Mouse (Mus musculus) left cerebral cortex, adult 11 months (tissue): ENCODE data around the gene Pde10a.

Source experiments
- DNase-seq: peaks from one replicate; pipeline ENCODE4 v3.0.0; 2022; ENCODE audit warnings: low spot score

The Pde10a gene

GRCm38 (mm10) chr17:8892193-8892985 lies 367.2 kb downstream of the Pde10a start:
- no peak for DNase-seq

- DNase-seq, result no peak
Observed at GRCm38 (mm10) chr17:8895991-8896390, 370.8 kb downstream of the Pde10a start.

GRCm38 (mm10) chr17:8897749-8898148 lies 372.6 kb downstream of the Pde10a start:
- DNase-seq, result no peak

GRCm38 (mm10) chr17:8898221-8898620 lies 373.0 kb downstream of the Pde10a start:
- DNase-seq, result no peak

DNA sequence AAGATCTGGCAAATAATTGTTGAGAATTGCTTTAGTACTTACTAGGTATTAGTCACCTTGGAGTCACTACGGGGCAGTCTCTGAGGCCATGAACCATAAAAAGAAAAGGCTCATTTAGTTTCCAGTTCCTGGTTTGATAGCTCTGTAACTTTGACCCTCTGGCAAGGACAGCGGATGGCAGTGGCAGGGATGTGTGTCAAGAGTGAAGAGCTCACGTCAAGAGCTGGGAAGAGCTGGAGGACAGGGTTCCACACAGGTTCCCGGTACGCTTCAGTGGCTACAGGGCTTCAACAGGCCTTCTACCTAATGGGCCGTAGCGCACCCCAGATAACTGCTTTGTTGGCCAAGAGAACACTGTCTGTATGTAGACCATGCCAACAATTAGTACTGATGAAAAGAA lies 374.0 kb downstream of the Pde10a start:
- DNase-seq, result no peak

GRCm38 (mm10) chr17:8903555-8904283 lies 378.5 kb downstream of the Pde10a start:
- no peak for DNase-seq

DNA sequence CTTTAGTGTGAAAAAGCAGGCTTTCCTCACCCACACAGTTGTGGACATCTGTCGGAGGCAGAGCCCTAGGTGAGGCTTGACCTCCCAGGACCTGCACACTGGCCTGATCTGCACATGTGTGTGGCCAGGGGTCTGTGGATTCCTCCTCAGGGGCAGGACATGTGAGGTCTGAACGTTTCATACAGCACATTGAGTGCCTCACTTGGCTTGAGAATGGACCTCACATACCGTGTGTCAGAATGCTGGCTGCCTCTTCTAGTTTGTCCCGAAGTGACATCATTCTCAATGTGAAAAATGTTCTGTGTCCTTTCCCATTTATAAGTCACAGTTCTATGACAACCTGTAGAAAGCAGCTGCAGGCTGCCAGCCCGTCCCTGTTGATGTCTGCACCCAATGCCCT lies 385.4 kb downstream of the Pde10a start:
- no peak for DNase-seq

- no peak for DNase-seq
Observed at GRCm38 (mm10) chr17:8912933-8913332, 387.8 kb downstream of the Pde10a start.

DNA sequence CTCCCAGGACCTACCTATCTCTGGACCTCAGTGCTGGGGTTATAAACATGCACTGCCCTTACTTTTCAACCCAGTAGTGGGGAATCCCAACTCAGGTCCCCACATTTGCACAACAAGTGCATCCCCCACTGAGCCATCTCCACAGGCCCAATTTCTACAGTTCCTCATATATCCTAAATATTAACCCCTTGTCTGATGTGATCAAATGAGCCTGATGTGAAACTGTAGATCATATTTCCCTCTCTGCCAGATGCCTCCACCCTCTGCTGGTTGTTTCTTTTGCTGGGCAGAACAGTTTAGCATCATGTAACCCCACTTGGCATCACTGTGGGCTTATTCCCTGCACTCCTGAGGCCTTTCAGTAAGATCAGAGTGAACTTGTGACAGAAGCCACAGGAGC lies 390.5 kb downstream of the Pde10a start:
- DNase-seq, result no peak

GRCm38 (mm10) chr17:8923074-8923473 lies 397.9 kb downstream of the Pde10a start:
- no peak for DNase-seq

- no peak for DNase-seq
Observed at GRCm38 (mm10) chr17:8923727-8924126, 398.6 kb downstream of the Pde10a start.

- DNase-seq, result no peak
Observed at GRCm38 (mm10) chr17:8925819-8926383, 400.7 kb downstream of the Pde10a start.

DNA sequence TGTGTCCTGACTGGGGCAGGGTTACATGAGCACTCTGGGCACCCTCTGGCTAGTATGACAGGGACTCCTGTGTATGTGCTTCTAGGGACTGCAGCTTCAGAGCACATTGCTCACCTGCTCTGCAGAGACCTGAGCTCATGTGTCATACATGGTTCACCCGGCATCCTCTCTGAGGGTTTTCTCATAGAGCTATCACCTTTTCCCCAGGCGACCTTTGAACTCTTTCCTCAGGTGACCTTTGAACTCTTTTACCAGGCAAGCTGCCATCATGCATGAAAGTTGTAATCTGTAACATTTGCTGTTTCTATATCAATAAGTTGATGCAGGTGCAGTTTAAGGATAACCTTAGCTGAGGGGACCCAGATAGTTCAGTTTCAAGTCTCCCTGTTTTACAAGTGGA lies 403.4 kb downstream of the Pde10a start:
- no peak for DNase-seq

DNA sequence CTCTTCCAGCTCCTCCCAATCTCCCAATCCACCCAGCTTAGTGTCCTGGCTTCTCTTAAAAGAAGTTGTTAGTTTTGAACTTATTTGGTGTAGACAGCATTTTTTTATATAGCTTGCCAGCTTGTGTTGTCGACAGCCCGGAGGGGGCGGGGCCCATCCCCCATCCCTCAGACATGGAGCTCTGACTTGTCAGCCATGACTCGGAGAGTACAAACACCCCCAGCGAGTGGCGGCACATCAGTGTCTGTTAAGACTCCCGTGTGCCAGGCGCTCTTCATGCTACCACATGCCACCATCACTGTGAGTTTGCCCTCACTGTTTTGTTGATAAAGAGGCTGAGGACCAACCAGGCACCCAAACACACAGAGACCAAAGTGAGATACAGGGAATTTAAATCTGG lies 404.5 kb downstream of the Pde10a start:
- no peak for DNase-seq

DNA sequence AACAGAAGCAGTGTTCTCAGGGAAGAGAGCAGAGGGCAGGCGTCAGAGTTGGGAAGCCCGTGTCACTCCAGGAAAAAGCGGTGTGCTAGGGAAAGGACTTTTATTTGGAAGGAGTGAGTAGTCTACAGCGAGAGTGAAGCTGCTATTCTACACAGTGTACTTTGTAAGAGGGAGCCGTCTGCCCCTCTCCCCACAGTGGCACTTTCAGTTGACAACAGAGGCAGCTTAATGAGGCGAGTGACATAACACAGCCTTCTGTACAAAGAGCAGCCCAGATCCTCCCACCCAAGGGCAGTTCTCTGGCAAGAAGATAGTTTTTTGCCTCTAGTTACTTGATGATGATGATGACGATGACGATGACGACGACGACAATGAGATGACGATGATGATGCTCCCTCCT lies 410.4 kb downstream of the Pde10a start:
- no peak for DNase-seq

DNA sequence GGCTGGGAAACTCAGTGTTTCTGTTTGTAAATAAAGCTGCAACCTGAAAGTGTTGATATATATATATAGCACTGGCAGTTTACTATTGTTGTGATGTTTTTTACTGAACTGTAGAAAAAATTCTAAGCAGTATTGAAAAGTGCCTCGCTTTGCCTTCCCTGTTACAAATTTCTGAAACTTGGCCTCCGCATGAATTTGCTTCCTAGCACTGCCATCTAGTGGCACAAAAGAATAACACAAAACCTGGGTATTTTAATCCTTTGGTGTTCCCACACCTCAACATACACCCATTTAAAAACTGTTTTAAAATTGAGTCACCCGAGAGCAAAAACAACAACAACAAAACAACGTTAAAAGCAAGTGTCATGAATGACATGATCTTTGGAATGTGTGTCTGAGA lies 411.4 kb downstream of the Pde10a start:
- no peak for DNase-seq

- DNase-seq, result no peak
Observed at GRCm38 (mm10) chr17:8951588-8951987, 426.4 kb downstream of the Pde10a start.

- no peak for DNase-seq
Observed at GRCm38 (mm10) chr17:8952951-8953350, 427.8 kb downstream of the Pde10a start.

DNA sequence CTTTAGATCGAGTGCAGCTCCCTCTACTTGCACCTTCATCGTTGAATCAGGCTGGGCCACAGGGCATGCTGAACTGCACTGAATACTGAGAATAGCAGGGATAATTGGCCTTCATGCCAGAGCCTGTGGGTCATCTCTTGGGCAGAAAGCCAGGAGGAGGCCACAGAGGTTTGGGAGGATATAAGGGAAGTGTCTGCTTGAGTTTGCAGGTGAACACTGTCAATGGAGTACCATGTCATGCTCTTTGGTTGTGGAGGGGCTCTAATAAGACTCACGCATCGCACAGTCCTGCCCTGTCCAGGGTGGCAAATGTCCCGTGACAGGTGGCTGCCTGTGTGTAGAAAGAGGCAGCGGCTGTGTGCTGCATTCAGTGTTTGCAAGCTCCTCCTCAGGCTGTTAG lies 433.0 kb downstream of the Pde10a start:
- DNase-seq, result no peak

- no peak for DNase-seq
Observed at GRCm38 (mm10) chr17:8960386-8960785, 435.2 kb downstream of the Pde10a start.

- DNase-seq, result no peak
Observed at GRCm38 (mm10) chr17:8961097-8961496, 435.9 kb downstream of the Pde10a start.

GRCm38 (mm10) chr17:8961644-8962043 lies 436.5 kb downstream of the Pde10a start:
- no peak for DNase-seq

GRCm38 (mm10) chr17:8965177-8965576 lies 440.0 kb downstream of the Pde10a start:
- no peak for DNase-seq
